Mouse (Mus musculus) forelimb bud, embryonic 11.5 days (tissue): ENCODE results near the gene Anxa9.

Source experiments
- DNase-seq: peaks from one replicate; pipeline ENCODE4 v3.0.0-alpha.2; 2012; ENCODE audit warnings: low read depth, low spot score

The Anxa9 gene

DNA sequence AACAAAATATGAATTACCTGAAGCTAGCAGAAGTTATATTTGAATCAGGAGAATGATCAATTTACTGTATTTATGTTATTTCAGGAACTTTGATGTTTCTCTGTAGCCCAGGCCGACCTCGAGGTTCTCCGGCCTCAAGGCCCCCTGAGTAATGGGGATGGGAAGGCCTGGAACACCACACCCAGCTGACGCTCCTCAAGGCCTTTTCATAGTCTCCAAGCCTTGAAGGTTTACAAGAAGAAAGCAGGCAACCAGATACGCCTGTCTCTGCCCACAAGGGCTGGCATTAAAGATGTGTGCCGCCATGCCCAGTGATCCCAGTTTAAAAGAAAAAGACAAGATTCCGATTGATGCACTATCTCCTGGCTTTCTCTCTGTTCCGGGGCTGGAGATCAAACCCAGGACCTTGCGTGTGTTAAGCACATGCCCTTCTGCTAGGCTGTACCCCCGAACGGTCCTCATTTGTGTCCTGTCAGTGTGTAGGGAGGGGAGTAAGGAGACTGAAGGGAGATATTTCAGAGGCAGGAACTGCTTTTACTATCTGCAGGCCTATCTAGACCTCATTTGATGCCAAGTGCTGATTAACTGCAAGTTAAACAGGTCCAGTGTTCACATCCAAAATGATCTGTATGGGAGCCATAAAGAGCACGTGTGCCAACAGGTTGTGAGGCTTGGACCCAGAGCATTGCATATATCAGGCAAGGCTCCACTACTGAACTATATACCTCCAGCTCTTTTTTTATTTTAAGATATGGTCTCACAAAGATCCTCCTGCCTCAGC is 22.3 kb downstream of the Anxa9 start:
- no peak for DNase-seq

DNA sequence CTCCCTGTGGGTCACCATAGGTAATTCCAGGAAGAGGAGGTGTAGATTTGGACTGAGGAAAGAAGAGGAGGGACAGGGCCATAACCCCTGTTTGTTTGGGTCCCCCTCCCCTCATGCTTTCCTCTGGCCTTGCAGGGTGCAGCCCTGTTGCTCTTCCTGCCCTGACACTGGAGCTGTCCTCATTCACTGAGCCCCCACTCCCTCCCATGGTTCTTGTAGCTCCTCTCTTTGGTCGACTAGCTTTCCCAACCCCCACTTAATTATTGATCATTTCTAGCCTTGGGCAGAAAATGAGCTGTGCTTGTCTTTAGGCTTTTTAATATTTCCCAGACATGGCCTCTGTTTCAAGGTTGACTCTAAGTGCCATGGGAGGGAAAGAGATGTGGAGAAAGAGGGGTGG is 22.9 kb downstream of the Anxa9 start:
- DNase-seq: no peak

DNA sequence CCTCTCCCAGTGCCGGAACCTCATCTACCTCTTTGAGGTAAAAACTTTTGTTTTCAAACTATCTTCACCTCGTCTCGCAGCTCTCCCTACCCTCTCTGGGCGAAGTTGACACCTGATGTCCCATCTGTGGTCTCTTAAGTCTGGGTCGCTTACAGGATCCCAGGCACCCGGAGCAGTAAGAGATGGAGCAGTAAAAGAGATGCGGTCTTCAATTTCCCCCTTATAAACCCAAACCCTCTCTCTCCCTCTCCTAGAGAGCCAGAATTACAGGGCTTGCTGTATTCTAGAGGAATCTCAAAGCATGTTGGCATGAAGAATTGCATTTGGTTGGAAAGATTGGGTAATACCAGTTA is 23.4 kb downstream of the Anxa9 start:
- DNase-seq: no peak

DNA sequence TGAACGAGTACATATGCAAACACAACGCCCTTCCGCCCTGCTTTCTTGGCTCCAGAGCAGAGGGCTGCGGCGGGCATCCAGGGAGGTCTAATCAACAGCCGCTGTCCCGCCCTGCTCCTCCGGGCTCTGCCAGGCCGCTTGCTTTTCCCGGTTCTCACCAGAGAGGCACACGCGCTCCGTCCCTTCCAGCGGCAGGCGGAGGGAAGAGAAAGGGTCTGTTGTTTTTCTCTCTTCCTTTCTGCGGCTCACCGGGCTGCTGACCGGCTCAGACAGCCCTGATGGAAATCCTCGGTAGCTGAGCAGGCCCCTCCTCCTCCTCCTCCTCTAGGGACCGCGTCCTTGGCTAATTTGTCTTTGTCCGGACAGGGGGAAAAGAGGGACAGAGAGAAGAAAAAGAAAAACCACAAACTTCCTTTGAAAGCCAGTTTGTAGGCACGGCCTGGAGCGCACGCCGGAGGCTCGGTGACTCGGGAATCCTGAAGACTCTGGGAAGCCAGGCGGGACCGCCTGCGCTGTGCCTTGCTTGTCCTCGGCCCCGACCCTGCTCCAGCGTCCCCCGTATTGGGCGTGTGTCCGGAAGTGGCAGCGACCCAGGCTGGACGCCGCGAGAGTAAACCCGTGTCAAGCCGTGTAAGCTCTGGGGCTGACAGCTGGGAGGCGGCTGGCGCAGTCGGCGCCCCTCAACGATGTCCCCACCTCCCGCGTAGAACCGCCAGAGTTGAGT is 23.9 kb downstream of the Anxa9 start:
- peak; percentile 75 for DNase-seq

DNA sequence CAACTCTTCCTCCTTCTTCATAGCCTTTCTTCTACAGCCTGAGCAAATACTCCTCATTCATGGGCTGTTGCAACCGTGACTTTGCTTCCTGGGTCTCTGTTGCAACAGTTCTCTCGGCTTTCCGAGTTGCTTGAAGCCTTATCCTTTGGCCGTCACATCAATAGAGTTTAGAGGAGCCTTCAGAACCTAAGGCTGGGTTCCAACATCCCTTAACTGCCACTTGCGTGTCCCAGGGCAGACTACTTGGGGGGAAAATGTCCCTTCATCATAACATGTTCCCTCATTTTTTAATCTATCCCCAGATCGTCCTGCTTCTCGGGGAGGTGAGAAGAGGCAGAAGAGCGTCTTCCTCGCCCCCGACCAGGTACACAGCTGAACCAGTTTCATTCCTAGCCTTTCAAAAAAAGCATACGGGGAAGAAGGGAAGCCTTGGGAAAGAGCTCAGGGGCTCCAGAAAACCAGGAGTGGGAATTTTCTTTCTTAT is 24.6 kb downstream of the Anxa9 start:
- DNase-seq: no peak

DNA sequence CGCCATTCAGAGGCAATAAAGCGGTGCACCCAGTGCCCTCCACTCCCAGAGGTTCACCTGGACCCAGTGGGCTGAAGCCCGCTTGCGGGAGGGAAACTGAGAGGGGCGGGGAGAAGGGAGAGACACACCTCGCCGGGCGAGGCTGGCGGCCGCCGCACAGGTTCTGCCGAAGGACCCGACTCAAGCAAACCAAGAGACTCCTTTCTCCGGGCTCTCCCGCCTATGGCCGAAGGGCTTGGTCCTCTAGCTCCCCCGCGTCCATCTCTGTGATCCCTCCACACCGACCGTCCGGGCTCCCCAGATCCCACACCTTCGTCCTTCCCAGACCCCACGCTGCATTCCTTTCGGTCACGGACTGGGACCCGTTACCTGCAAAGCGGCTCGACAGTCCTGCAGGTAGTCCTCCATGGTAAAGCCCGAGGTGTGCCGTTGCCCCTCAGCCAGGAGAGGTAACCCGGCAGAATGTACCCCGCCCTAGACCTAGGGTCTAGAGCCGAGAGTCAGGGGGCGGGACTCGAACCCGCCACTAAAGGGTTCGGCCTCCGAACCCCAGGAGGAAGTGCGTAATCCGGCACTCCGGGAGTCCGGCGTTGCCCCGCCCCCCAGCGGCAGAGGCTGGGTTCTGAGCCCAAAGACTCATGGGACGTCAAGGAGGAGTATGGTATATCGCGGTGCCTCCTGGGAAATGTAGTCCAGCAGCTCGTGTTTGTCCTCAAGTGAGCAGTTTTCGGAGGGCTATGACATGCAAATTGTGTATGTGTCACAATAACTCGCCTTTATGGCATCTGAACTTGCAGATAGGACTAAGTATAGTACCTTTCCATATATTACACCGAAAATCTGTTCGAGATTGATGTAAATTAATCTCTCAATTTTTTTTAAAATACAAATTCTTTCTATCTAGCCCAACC is 25.5 kb downstream of the Anxa9 start, which contains the start of the genes Mindy1 and Prune1:
TSS of gene Mindy1 (plus strand) at position 130 of the 911 bp plus-strand sequence.
TSS of gene Prune1 (minus strand) at position 861 of the 911 bp plus-strand sequence.
- DNase-seq: peak; percentile 98

DNA sequence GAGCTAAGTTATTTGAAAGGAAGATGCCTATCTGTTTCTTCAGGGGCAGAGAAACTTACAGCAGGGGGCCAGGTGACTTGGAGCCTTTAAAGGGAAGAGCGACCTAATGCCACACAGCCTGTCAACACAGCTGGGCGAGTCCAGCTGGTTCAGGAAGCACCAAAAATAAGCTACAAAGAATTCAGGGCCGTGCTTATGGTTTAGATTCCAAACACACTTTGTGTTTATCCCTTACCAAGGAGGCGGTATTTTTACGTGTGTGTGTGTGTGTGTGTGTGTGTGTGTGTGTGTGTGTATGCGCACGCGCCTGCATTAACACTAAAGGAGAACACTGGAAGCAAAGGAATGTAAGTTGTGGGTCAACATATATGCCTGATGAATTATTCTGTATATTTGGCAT is 26.2 kb downstream of the Anxa9 start:
- DNase-seq: no peak

DNA sequence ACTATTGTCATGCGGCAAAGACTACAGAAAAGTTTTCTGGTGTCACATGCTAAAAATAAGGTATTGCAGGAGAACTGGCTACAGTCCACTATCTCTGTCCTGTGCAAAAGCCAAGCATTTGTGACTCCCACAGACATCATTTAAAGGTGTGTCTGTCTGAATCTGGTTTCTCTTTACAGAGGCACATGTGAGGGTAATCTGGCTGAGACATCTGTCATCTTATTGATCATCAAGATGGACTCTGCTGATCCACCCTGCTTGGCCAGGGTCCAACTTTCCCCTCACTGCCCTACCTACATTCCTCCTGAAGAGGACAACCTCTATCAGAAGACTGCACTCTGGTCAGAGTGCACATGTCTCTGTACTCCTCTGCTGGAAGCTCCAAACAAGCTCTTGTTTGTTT is 29.8 kb downstream of the Anxa9 start:
- no peak for DNase-seq

DNA sequence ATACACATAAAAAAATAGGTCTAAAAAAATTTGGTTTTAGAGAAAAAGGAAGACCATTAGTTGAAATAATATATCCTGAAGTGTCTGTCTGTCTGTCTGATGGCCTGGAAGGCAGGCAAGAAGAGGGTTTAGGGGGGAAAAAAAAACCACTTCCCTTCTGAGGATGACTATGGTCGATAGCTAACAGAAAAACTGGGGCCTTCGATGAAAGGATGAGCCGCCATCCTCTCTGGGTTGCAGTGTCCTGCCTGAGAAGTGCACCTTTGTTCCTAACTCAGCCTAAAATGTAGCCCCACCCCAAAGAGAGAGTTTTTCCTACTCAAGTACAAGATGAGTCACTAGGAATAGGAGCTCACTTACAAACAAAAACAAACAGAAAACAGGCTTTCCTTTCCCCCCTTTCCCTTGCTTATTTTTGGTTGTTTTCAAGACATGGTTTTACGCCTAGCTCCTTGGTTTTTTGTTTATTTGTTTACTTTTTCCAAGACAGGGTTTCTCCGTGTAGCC is 30.5 kb downstream of the Anxa9 start:
- no peak for DNase-seq

DNA sequence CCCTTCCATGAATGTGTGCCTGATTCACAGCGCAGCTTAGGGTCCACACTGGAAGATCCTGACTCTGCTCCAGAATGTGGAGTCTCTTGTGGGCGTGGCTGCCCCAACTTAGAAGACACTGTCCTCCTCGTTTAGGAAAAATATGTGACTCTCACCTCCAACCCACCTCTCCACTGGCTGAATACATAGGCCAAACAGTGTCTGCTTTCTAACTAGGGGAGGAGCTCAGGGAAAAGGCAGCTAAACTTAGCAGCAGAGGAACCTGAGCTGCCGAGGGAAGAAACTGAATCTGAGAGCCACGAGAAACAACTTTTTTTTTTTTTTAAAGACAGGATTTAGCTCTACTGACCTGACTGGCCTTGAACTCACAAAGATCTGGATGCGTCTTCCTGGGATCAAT is 31.8 kb downstream of the Anxa9 start:
- DNase-seq: no peak

DNA sequence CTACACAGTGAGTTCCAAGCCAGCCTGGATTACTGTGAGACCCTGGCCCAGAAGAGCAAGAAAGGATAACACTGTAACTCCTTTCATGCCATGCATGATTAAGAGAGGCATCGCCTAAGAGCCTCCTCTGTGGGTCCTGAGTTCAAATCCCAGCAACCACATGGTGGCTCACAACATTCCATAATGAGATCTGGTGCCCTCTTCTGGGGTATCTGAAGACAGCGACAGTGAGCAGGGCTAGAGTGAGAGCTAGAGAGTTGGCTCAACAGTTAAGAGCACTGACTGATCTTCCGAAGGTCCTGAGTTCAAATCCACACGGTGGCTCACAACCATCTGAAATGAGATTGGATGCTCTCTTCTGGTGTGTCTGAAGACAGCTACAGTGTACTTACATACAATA is 32.5 kb downstream of the Anxa9 start:
- no peak for DNase-seq

DNA sequence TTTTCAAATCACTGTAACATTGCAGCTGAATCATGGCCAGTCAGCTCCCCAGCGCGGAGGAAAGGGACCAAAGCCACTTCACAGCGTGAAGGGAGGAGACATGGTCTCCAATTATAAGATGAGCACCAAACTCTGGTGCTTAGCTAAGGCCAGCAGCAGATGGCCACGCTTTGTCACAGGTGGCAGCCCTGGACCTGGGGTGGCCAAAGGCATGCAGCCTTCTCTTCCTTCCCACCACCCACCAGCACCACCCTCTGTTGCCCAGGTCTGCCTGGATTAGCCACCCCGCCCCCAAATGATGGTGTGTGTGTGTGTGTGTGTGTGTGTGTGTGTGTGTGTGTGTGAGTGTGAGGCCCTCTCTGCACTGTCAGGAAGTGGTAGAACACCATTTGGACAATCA is 33.5 kb downstream of the Anxa9 start:
- DNase-seq: no peak

DNA sequence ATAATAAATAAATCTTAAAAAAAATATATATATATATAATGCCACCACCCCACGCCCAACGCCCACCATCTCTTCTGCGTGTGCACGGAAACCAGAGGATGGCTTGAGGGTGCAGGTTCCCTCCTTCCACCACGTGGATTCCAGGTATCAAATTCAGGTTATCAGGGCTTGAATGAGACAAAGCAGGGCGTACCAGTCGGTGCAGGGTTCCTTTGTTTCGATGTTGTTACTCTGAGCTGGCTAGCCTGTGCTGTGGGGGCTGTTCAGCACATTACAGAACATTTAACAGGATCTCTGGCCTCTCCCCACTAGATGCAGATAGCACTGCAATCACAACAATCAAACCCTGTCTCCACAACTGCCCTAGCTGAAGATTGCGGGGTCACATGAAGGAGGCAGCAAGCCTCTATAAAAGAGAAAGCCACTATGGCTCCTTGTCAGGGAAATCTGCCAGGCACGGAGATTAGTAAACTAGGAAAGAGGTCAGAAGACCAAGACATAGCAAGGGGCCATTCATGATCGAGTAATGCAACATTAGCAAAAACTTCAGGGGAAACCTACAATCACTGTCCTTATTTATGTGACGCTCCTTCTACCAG is 36.1 kb downstream of the Anxa9 start:
- no peak for DNase-seq

DNA sequence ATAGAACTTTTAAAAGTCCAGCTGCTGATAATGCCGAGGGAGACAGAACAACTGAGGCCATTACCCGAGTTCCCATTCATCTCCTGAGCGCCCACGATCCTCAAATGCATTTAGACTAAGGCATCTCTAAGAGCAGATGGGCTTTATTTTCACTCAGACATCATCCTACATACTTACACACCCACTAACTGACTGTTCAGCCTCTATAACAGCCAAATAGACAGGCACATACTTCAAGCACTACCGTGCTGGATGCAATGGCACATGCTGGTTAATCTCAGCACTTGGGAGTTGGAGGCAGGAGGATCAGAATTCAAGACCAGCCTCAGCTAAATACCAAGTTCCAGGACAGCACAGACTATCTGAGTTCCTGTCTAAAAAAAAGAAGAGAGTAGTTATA is 37.2 kb downstream of the Anxa9 start:
- DNase-seq: no peak

DNA sequence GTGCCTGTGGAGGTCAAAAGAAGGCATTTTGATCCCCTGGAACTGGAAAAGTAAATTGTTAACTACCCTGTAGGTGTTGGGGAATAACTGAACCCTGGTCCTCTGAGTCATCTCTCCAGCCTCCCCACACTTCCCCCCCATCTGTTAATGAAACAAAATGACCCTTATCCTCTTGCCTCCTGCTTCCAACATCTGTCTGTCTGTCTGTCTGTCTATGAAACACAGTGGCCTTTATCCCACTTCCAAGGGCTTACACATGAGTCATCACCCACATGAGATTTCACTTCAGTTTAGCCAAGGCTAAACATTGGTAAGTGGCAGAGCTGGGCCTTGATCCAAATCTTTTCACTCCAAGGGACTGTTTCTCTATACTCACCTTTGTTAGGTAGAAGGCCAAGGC is 39.1 kb downstream of the Anxa9 start:
- DNase-seq: no peak

DNA sequence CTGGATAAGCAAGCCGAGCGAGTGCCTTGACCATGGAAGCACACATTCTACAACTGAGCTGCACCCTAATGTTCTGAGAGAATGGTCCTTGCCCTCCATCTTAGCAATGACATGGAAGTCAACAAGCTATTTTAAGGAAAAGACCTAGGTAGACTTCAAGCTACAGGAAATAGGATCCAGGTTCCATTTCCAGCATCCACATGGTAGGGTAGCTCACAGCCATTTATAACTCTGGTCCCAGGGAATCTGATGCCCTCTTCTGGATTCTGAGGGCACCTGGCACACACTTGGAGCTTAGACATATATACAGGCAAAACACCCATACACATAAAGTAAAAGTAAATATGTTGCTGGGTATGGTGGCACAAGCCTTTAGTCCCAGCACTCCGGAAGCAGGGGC is 40.9 kb downstream of the Anxa9 start:
- no peak for DNase-seq

DNA sequence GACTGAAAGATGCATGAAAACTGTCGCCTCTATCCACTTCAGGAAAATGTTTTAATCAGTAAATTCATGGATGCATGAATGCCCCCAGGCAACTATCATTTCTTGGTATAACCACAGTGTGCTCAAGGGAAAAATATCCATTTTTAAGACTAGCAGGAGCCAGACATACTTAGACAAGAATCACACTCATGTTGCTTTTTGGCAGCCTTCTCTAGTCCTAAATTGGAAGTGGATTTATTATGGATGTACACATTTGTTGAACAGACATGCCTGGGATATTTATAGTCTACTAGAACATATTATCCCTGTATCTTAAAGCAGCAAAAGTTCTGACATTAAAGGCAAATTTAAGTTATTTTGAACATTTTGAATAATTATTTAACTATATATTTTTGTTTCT is 42.3 kb downstream of the Anxa9 start:
- DNase-seq: no peak

DNA sequence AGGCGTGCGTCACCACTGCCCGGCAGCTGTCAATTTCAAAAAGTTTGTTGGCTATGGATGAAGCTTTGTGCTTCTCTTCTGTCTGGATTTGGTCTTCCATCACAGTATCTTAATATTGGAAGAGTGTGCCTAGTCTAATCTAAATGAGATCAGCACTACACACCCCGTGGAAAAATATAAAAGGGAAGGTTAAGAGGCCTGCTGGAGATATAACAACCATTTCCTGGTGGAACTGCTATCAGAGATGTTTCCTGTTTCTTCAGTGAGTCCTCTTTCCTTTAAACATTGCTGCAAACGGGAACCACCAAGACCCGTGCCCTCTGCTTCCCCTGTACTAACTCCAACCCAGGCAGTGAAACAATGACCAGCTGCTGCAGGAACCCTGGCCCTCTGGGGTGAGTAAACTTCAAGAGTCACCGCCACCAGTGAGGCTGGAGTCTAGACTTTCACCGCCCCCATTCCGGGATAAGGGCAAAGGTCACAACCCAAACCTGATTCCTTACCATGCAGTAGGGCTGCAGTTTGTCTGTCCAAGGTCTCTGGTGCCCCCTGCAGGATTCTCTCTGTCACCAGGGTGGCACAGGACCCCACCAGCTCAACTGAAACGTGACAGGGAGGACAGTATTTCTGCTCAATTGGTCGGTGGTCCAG is 43.8 kb downstream of the Anxa9 start:
- DNase-seq: peak; percentile 62

DNA sequence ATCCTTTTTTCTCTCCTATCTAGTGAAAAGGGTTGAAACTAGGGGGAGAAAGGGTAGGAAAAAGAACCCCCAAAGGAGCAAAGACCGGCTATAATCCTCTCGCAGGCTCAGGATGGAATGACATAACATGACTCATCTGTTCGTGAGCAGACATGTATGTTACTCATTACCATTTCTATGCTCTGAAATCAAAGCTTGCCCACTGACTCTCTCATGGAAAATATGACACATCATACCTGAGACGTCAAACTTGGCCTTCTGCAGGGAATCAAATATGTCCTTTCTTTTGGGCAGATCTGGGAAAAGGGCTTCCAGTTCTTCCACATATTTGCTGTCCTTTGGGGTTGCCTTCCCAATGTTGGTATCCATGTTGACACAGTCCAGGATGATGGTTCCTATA is 45.0 kb downstream of the Anxa9 start:
- no peak for DNase-seq

DNA sequence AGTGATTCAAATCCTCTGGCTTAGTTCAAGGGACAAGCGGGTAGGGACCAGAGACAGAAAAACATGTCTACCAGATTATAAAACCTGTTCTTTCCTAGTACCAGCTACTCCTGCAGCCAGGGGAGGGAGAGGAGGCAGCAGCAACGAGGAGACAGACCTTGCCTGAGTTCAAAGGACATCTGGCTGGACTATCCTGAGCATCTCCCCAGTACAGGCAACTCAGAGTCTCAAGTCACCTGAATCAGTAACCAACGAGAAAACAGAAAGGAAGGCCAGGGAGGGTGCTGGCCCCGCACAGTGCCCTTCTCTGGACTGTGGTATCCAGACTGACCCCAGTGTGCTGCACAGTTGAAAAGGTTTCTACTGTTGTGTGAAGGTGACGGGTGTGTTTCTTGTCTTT is 50.0 kb downstream of the Anxa9 start:
- DNase-seq: no peak
